Mouse (Mus musculus) ES-E14 (cell line): Measurements from ENCODE around the gene Dst.

Source experiments
- CHD2 ChIP-seq: IDR thresholded peaks from 2 replicates; pipeline ENCODE4 v1.6.1; 2014; ENCODE audit warnings: mild to moderate bottlenecking, low read depth, low read length, inconsistent platforms
- HCFC1 ChIP-seq: IDR thresholded peaks from 2 replicates; pipeline ENCODE4 v1.6.1; 2012; ENCODE audit warnings: low read length, inconsistent platforms, borderline replicate concordance; ENCODE audit not compliant: insufficient read depth
- MAFK ChIP-seq: IDR thresholded peaks from 2 replicates; pipeline ENCODE4 v1.6.1; 2014; ENCODE audit warnings: mild to moderate bottlenecking, low read depth, low read length, inconsistent platforms; ENCODE audit not compliant: insufficient read depth
- ZC3H11A ChIP-seq: IDR thresholded peaks from 2 replicates; pipeline ENCODE4 v1.6.1; 2012; ENCODE audit warnings: low read depth, mild to moderate bottlenecking, inconsistent platforms, low read length, borderline replicate concordance

- no peak for TF ChIP-seq HCFC1
- TF ChIP-seq MAFK = no peak
- TF ChIP-seq CHD2 = no peak
- TF ChIP-seq ZC3H11A = no peak
Observed at GRCm38 (mm10) chr1:33955626-33956025, 47.6 kb downstream of the Dst start.
